Mouse (Mus musculus) sigmoid colon, adult 10 weeks (tissue): Measurements from ENCODE around the gene Rgs5. TPM values are rescaled to one million over a fixed set of nuclear protein-coding genes. Genes with fewer than 3 reads are reported as not detected.

Experiments
- polyA plus RNA-seq: library from polyadenylated mRNA; stranded (reverse); fragments of 350-450 nt; fragmentation: Illumina TruSeq; extraction: RNeasy Lipid Tissue Mini Kit (QIAGEN cat#74804); gene quantifications from one replicate; pipeline ENCODE4 v1.2.3, GENCODE M21; 2014; ENCODE audit warnings: low read depth, low replicate concordance

Rgs5 gene
- polyA plus RNA-seq = 436 TPM

DNA sequence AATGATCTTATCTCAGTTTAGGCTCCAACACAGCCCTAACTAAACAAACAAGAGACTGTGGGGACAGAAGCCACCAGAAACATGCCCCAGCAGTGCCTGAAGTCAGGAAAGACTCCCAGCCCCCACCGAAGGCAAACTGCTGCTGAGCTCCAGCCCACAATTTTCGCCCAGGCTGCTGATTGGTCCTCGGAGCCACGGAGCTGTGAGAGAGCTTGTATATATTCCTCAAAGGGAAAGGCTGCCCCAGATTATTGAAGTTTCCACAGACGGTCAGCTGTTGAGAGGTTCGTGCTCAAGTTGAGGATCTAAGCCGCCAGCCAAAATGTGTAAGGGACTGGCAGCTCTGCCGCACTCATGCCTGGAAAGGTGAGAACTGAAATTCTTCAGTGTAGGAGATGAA is at the start of gene Rgs5:
Gene Rgs5, plus strand, starts transcription at position 246 of the 400 bp plus-strand sequence.

Other genes with a start within 250 kb of the Rgs5 start
- gene Nuf2, start 124.0 kb upstream of the Rgs5 start, polyA plus RNA-seq = 18.3 TPM
- 16.3 TPM for gene Rgs4, start 92.1 kb downstream of the Rgs5 start, polyA plus RNA-seq